Mouse (Mus musculus) forebrain, embryonic 16.5 days (tissue): ENCODE results near the gene Tmem222. TPM values are rescaled to one million over a fixed set of nuclear protein-coding genes. Genes with fewer than 3 reads are reported as not detected.

ENCODE experiments used
- ATAC-seq: fragments of 200-750 bp; cut with Nextera tagmentation; 2 replicates; pipeline ENCODE4 v1.8.0; 2017; ENCODE audit warnings: mild to moderate bottlenecking, moderate library complexity
- H3K27ac ChIP-seq: fragments of 300-500 bp; sonication (generic); 2 replicates; pipeline ENCODE4 v1.5.1; 2014; ENCODE audit warnings: low read length, control low read depth
- H3K27me3 ChIP-seq: fragments of 300-500 bp; sonication (generic); replicated peaks from 2 replicates; pipeline ENCODE4 v1.6.1; 2014; ENCODE audit warnings: low read length; ENCODE audit not compliant: control insufficient read depth, insufficient read depth
- H3K36me3 ChIP-seq: fragments of 300-500 bp; sonication (generic); 2 replicates; pipeline ENCODE4 v1.6.1; 2014; ENCODE audit not compliant: control insufficient read depth, insufficient read depth
- H3K4me1 ChIP-seq: fragments of 300-500 bp; sonication (generic); replicated peaks from 2 replicates; pipeline ENCODE4 v1.6.1; 2014; ENCODE audit warnings: low read length; ENCODE audit not compliant: control insufficient read depth, insufficient read depth
- H3K4me2 ChIP-seq: fragments of 300-500 bp; sonication (generic); 2 replicates; pipeline ENCODE4 v1.6.1; 2014; ENCODE audit warnings: mild to moderate bottlenecking, low read length, control low read depth
- H3K4me3 ChIP-seq: fragments of 300-500 bp; sonication (generic); replicated peaks from 2 replicates; pipeline ENCODE4 v1.5.1; 2014; ENCODE audit warnings: mild to moderate bottlenecking, low read length, control low read depth
- H3K9ac ChIP-seq: fragments of 300-500 bp; sonication (generic); replicated peaks from 2 replicates; pipeline ENCODE4 v1.6.1; 2014; ENCODE audit warnings: low read depth, low read length, control low read depth
- H3K9me3 ChIP-seq: fragments of 300-500 bp; sonication (generic); 2 replicates; pipeline ENCODE4 v1.6.1; 2016; ENCODE audit warnings: low read length; ENCODE audit not compliant: control insufficient read depth
- WGBS: fragments of 180-500 bp; shearing (Covaris S2); extraction: QIAGEN DNeasy Blood & Tissue Kit; methylation state at CpG from one replicate; pipeline ENCODE4 v1.1.7; 2014; 5-methylcytosine and 5-hydroxymethylcytosine counted together
- polyA plus RNA-seq: library from polyadenylated mRNA; unstranded; fragments of >200 nt; fragmentation: Nextera tagmentation; extraction: Ambion mirVana; gene quantifications from 2 replicates; pipeline ENCODE4 v1.2.1, GENCODE M21; 2015

Gene Tmem222
- polyA plus RNA-seq, 1 experiment from 2014 or later: 124 TPM

GRCm38 (mm10) chr4:133269596-133269995, 8.0 kb downstream of the Tmem222 start:
- WGBS: 94% methylated on average over 3 of the region's 3 CpGs
- Histone ChIP-seq H3K4me2 (no peak overlapping the region), H3K9me3 (no peaks in the 10 kb centered on the region), H3K27me3 (no peaks in the 10 kb centered on the region), H3K4me1 (no peaks in the 10 kb centered on the region), H3K27ac (no peak overlapping the region), H3K4me3 (no peak overlapping the region), H3K9ac (no peak overlapping the region), H3K36me3 (peaks cover 50% of the 10 kb centered on the region)
- ATAC-seq: no peak

- Histone ChIP-seq H3K36me3 (peaks cover 52% of the 10 kb centered on the region), H3K4me3 (no peak overlapping the region), H3K27ac (no peak overlapping the region), H3K9me3 (no peaks in the 10 kb centered on the region), H3K27me3 (no peaks in the 10 kb centered on the region), H3K4me2 (no peak overlapping the region), H3K9ac (no peak overlapping the region), H3K4me1 (no peaks in the 10 kb centered on the region)
- 95% methylated on average over 3 of the region's 3 CpGs for WGBS
- no peak for ATAC-seq
These were observed 8.7 kb downstream of the Tmem222 start for GRCm38 (mm10) chr4:133268931-133269330.

- WGBS: 92% methylated on average over 12 of the region's 12 CpGs
- no peak overlapping the region for H3K27ac ChIP-seq
- no peaks in the 10 kb centered on the region for H3K4me1 ChIP-seq
- no peak overlapping the region for H3K4me2 ChIP-seq
- H3K27me3 ChIP-seq: no peaks in the 10 kb centered on the region
- no peak overlapping the region for H3K4me3 ChIP-seq
- ATAC-seq: no peak
- peaks cover 52% of the 10 kb centered on the region for H3K36me3 ChIP-seq
- no peak overlapping the region for H3K9ac ChIP-seq
- no peaks in the 10 kb centered on the region for H3K9me3 ChIP-seq
These were observed 11.2 kb downstream of the Tmem222 start for GRCm38 (mm10) chr4:133266248-133266880.

- no peak overlapping the region for H3K4me2 ChIP-seq
- WGBS: 91% methylated on average over 4 of the region's 4 CpGs
- H3K27me3 ChIP-seq: no peaks in the 10 kb centered on the region
- H3K9me3 ChIP-seq: no peaks in the 10 kb centered on the region
- H3K36me3 ChIP-seq: peaks cover 52% of the 10 kb centered on the region
- H3K9ac ChIP-seq: no peak overlapping the region
- no peak overlapping the region for H3K4me3 ChIP-seq
- no peak for ATAC-seq
- H3K27ac ChIP-seq: no peak overlapping the region
- no peaks in the 10 kb centered on the region for H3K4me1 ChIP-seq
These were observed 11.8 kb downstream of the Tmem222 start for GRCm38 (mm10) chr4:133265759-133266158.

- WGBS: 94% methylated on average over 3 of the region's 3 CpGs
These were observed 12.3 kb downstream of the Tmem222 start for GRCm38 (mm10) chr4:133265297-133265696.

GRCm38 (mm10) chr4:133264559-133264958, 13.0 kb downstream of the Tmem222 start:
- no peak overlapping the region for H3K4me2 ChIP-seq
- WGBS: 100% methylated on average over 2 of the region's 2 CpGs
- no peak for ATAC-seq
- no peaks in the 10 kb centered on the region for H3K4me1 ChIP-seq
- no peak overlapping the region for H3K9ac ChIP-seq
- H3K36me3 ChIP-seq: peaks cover 51% of the 10 kb centered on the region
- H3K4me3 ChIP-seq: no peak overlapping the region
- H3K9me3 ChIP-seq: no peaks in the 10 kb centered on the region
- no peaks in the 10 kb centered on the region for H3K27me3 ChIP-seq
- H3K27ac ChIP-seq: no peak overlapping the region

More at GRCm38 (mm10) chr4:133265297-133265696, 12.3 kb downstream of the Tmem222 start:
- peaks cover 52% of the 10 kb centered on the region for H3K36me3 ChIP-seq
- H3K9ac ChIP-seq: no peak overlapping the region
- no peak overlapping the region for H3K4me2 ChIP-seq
- H3K27ac ChIP-seq: no peak overlapping the region
- no peak for ATAC-seq
- no peaks in the 10 kb centered on the region for H3K4me1 ChIP-seq
- no peaks in the 10 kb centered on the region for H3K9me3 ChIP-seq
- H3K4me3 ChIP-seq: no peak overlapping the region
- no peaks in the 10 kb centered on the region for H3K27me3 ChIP-seq

- WGBS: 93% methylated on average over 5 of the region's 5 CpGs
- Histone ChIP-seq H3K27ac (no peak overlapping the region), H3K4me1 (no peaks in the 10 kb centered on the region), H3K9me3 (no peaks in the 10 kb centered on the region), H3K36me3 (peaks cover 43% of the 10 kb centered on the region), H3K4me3 (no peak overlapping the region), H3K9ac (no peak overlapping the region), H3K27me3 (no peaks in the 10 kb centered on the region), H3K4me2 (no peak overlapping the region)
- no peak for ATAC-seq
These were observed 13.8 kb downstream of the Tmem222 start for GRCm38 (mm10) chr4:133263756-133264155.

- ATAC-seq: no peak
- Histone ChIP-seq H3K36me3 (peaks cover 35% of the 10 kb centered on the region), H3K4me1 (no peaks in the 10 kb centered on the region), H3K4me3 (no peak within 1 kb of the TSS), H3K9me3 (no peaks in the 10 kb centered on the region), H3K27ac (no peak within 1 kb of the TSS), H3K4me2 (no peak within 1 kb of the TSS), H3K27me3 (no peaks in the 10 kb centered on the region), H3K9ac (no peak within 1 kb of the TSS)
- WGBS: 50% methylated on average over 7 of the region's 7 CpGs
These were observed 14.7 kb downstream of the Tmem222 start, which contains the start of gene Sytl1 for GRCm38 (mm10) chr4:133262882-133263281. Gene Sytl1, minus strand, starts transcription at chr4:133263113.

GRCm38 (mm10) chr4:133262375-133262765, 15.2 kb downstream of the Tmem222 start:
- no peaks in the 10 kb centered on the region for H3K9me3 ChIP-seq
- no peak for ATAC-seq
- no peak overlapping the region for H3K4me3 ChIP-seq
- no peaks in the 10 kb centered on the region for H3K27me3 ChIP-seq
- 72% methylated on average over 7 of the region's 7 CpGs for WGBS
- no peaks in the 10 kb centered on the region for H3K4me1 ChIP-seq
- H3K4me2 ChIP-seq: no peak overlapping the region
- H3K36me3 ChIP-seq: peaks cover 30% of the 10 kb centered on the region
- H3K9ac ChIP-seq: no peak overlapping the region
- no peak overlapping the region for H3K27ac ChIP-seq
